Mouse (Mus musculus) hindbrain, embryonic 12.5 days (tissue): ENCODE data around the gene Fam217a. TPM values are rescaled to one million over a fixed set of nuclear protein-coding genes. Genes with fewer than 3 reads are reported as not detected.
"Not testable (repeated sequence)": the region's sequence is repeated elsewhere in the genome, so short reads cannot be mapped to it uniquely, and the experiment has no call there.

Experiments
- ATAC-seq: fragments of 200-750 bp; cut with Nextera tagmentation; 2 replicates; pipeline ENCODE4 v1.8.0; 2017; ENCODE audit warnings: moderate TSS enrichment; ENCODE audit not compliant: low FRiP score
- H3K27ac ChIP-seq: fragments of 300-500 bp; sonication (generic); 2 replicates; pipeline ENCODE4 v1.5.1; 2016; ENCODE audit warnings: mild to moderate bottlenecking
- H3K27me3 ChIP-seq: fragments of 300-500 bp; sonication (generic); 2 replicates; pipeline ENCODE4 v1.6.1; 2016; ENCODE audit warnings: mild to moderate bottlenecking
- H3K36me3 ChIP-seq: fragments of 300-500 bp; sonication (generic); 2 replicates; pipeline ENCODE4 v1.6.1; 2016; ENCODE audit warnings: mild to moderate bottlenecking
- H3K4me1 ChIP-seq: fragments of 300-500 bp; sonication (generic); 2 replicates; pipeline ENCODE4 v1.6.1; 2016
- H3K4me2 ChIP-seq: fragments of 300-500 bp; sonication (generic); replicated peaks from 2 replicates; pipeline ENCODE4 v1.6.1; 2016; ENCODE audit warnings: mild to moderate bottlenecking
- H3K4me3 ChIP-seq: fragments of 300-500 bp; sonication (generic); 2 replicates; pipeline ENCODE4 v1.5.1; 2016; ENCODE audit warnings: mild to moderate bottlenecking
- H3K9ac ChIP-seq: fragments of 300-500 bp; sonication (generic); 2 replicates; pipeline ENCODE4 v1.6.1; 2016; ENCODE audit warnings: mild to moderate bottlenecking, moderate library complexity
- H3K9me3 ChIP-seq: fragments of 300-500 bp; sonication (generic); replicated peaks from 2 replicates; pipeline ENCODE4 v1.6.1; 2016; ENCODE audit warnings: mild to moderate bottlenecking
- WGBS: fragments of 180-500 bp; shearing (Covaris S2); methylation state at CpG from one replicate; pipeline ENCODE4 v1.1.7; 2016; 5-methylcytosine and 5-hydroxymethylcytosine counted together
- polyA plus RNA-seq: library from polyadenylated mRNA; unstranded; fragments of >200 nt; fragmentation: Nextera tagmentation; extraction: Ambion mirVana; gene quantifications from 2 replicates; pipeline ENCODE4 v1.2.1, GENCODE M21; 2016

Fam217a gene
- polyA plus RNA-seq, 1 experiment from 2014 or later, result 1.5 TPM

DNA sequence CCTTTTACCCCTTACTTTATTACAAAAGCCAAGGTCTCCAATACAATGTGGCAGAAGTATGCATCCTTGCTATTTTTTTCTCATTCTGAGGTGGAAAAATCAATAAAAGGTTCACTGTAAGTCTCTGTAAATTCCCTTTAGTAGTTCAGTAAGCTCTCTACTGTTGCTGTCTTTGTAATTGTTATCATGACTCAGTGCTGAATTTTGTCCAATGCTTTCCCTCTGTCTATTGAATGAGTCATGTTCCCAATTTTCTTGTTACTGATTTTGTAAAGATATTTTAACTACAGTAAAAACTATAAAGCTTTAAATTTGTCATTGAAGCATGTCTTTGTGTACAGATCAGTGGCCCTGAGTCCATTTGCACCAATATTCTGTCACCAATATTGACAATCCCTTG is 18.3 kb upstream of the Fam217a start:
- Histone ChIP-seq H3K9me3 (no peaks in the 10 kb centered on the region), H3K4me2 (no peak overlapping the region), H3K27me3 (no peaks in the 10 kb centered on the region), H3K4me1 (no peaks in the 10 kb centered on the region), H3K4me3 (no peak overlapping the region), H3K27ac (no peak overlapping the region), H3K36me3 (no peaks in the 10 kb centered on the region), H3K9ac (no peak overlapping the region)
- ATAC-seq, result no peak

GRCm38 (mm10) chr13:34934931-34935644 is 11.0 kb upstream of the Fam217a start:
- H3K9me3 ChIP-seq, result no peaks in the 10 kb centered on the region
- no peak overlapping the region for H3K9ac ChIP-seq
- H3K4me1 ChIP-seq, result no peaks in the 10 kb centered on the region
- H3K36me3 ChIP-seq, result no peaks in the 10 kb centered on the region
- no peak overlapping the region for H3K4me3 ChIP-seq
- no peak overlapping the region for H3K27ac ChIP-seq
- WGBS, result 83% methylated on average over 10 of the region's 10 CpGs
- ATAC-seq, result no peak
- no peak overlapping the region for H3K4me2 ChIP-seq
- no peaks in the 10 kb centered on the region for H3K27me3 ChIP-seq

GRCm38 (mm10) chr13:34916520-34917167 is 7.5 kb downstream of the Fam217a start:
- H3K4me3 ChIP-seq, result peak overlapping the region; percentile 26

GRCm38 (mm10) chr13:34914614-34915013 is 9.5 kb downstream of the Fam217a start:
- Histone ChIP-seq H3K4me1 (0 out of 2 replicates have a peak, but pooled peaks cover 4% of the 10 kb centered on the region), H3K4me2 (no peak overlapping the region), H3K27me3 (no peaks in the 10 kb centered on the region), H3K9me3 (no peaks in the 10 kb centered on the region), H3K4me3 (no peak overlapping the region), H3K36me3 (no peaks in the 10 kb centered on the region), H3K27ac (no peak overlapping the region), H3K9ac (no peak overlapping the region)
- ATAC-seq, result no peak
- WGBS, result 83% methylated on average over 9 of the region's 9 CpGs

More at GRCm38 (mm10) chr13:34916520-34917167, 7.5 kb downstream of the Fam217a start:
- Histone ChIP-seq H3K27ac (no peak overlapping the region), H3K9me3 (no peaks in the 10 kb centered on the region), H3K27me3 (no peaks in the 10 kb centered on the region), H3K4me1 (0 out of 2 replicates have a peak, but pooled peaks cover 4% of the 10 kb centered on the region), H3K9ac (no peak overlapping the region), H3K4me2 (peak overlapping the region; percentile 53), H3K36me3 (no peaks in the 10 kb centered on the region)
- no peak for ATAC-seq
- WGBS, result 23% methylated on average over 37 of the region's 37 CpGs

DNA sequence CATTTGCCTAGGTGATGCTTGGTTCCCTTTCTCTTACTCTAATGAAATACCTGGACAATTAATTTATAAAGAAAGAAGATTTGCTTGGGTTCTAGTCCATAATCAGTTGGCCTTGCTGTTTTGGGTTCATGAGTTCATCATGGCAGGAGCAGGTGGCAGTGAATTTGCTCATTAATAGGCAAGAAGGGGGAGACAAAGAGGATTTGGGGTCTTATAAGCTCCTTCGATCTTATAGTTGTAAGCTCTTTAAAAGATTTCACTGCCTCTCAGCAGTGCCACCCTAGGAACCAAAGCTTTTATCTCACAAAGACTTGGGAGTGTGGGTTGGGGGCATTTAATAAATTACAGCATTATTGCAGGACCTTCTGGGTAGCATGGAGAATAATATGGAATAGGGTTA is 31.2 kb downstream of the Fam217a start:
- Histone ChIP-seq H3K9ac (no peak overlapping the region), H3K27me3 (no peaks in the 10 kb centered on the region), H3K4me2 (no peak overlapping the region), H3K27ac (no peak overlapping the region), H3K36me3 (peaks cover 81% of the 10 kb centered on the region), H3K9me3 (no peaks in the 10 kb centered on the region), H3K4me1 (no peaks in the 10 kb centered on the region), H3K4me3 (no peak overlapping the region)
- 97% methylated on average over 1 of the region's 1 CpGs for WGBS
- ATAC-seq, result no peak

- no peaks in the 10 kb centered on the region for H3K27me3 ChIP-seq
- peak overlapping the region; percentile 97 for H3K9ac ChIP-seq
- 0 out of 2 replicates have a peak, but pooled peaks cover 3% of the 10 kb centered on the region for H3K36me3 ChIP-seq
- H3K4me3 ChIP-seq, result peak overlapping the region; percentile 94
- ATAC-seq, result no peak
- H3K4me1 ChIP-seq, result peaks cover 30% of the 10 kb centered on the region
- no peak overlapping the region for H3K27ac ChIP-seq
- peak overlapping the region; percentile 73 for H3K4me2 ChIP-seq
- WGBS, result 7% methylated on average over 3 of the region's 3 CpGs
- H3K9me3 ChIP-seq, result no peaks in the 10 kb centered on the region
Observed at GRCm38 (mm10) chr13:34876481-34876880, 47.6 kb downstream of the Fam217a start.

DNA sequence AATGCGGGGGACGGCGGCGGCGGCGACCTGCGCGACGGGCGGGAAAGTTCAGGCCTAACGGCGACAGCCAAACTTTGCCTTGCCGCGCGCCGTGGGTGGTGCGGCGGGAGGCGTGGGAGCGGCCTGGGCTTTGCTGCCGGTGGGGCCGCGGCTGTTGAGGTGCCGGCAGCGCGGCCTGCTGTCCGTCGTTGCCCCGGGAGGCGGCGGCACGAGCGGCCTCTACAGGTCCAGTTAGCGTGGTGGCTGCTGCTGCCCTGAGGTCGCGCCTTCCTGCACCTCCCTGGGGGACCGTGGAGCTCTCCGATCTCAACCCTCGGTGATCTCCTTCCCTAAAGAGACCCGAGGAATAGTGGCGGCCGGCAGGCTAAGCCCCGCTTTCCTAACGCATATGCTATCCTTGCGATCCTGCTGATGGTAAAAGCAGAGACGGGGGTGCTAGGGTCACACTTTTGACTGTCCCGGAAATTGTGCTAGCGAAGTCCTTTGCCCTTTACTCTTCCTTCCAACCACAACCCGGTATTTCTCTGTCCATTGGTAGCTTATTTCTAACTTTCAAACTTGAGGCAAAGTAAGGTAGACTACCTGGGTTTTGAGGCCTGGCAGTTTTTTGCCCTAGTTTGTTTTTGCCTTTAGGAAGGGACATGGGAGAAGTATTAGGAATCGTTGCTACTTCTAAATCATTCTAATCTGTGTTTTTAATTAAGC is 48.2 kb downstream of the Fam217a start:
- WGBS, result under 1% methylated on average over 37 of the region's 50 CpGs
- no peaks in the 10 kb centered on the region for H3K27me3 ChIP-seq

GRCm38 (mm10) chr13:34875166-34875710 is 48.9 kb downstream of the Fam217a start, which contains the start of gene Prpf4b:
Gene Prpf4b, plus strand, starts transcription at chr13:34875302.
- H3K4me1 ChIP-seq, result peaks cover 30% of the 10 kb centered on the region
- WGBS, result under 1% methylated on average over 39 of the region's 40 CpGs
- 0 out of 2 replicates have a peak, but pooled peaks cover 3% of the 10 kb centered on the region for H3K36me3 ChIP-seq

More for the DNA sequence above, 48.2 kb downstream of the Fam217a start:
- Histone ChIP-seq H3K9ac (peak overlapping the region; percentile 97), H3K4me3 (peak overlapping the region; percentile 94), H3K9me3 (no peaks in the 10 kb centered on the region), H3K36me3 (0 out of 2 replicates have a peak, but pooled peaks cover 3% of the 10 kb centered on the region), H3K4me1 (peaks cover 30% of the 10 kb centered on the region), H3K4me2 (peak overlapping the region; percentile 73), H3K27ac (peak overlapping the region; percentile 99)
- ATAC-seq, result peak; percentile 27; the same call in 1 of the 2 replicates

DNA sequence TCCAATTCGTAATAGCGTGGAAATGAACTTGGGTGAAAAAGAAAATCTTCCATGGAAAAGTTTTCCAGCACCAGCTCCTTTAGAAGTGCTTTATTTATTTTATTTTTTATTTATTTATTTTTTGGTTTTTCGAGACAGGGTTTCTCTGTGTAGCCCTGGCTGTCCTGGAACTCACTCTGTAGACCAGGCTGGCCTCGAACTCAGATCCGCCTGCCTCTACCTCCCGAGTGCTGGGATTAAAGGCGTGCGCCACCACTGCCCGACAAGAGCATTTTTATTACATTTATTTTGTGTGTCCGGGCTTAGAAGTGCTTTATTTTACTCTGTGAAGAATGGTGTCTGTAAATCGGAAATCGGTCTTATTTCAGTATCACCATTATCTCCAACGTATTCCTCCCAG is 49.4 kb downstream of the Fam217a start:
- not testable (repeated sequence) for H3K27me3 ChIP-seq, H3K9me3 ChIP-seq, H3K36me3 ChIP-seq
- WGBS, result 20% methylated on average over 13 of the region's 13 CpGs
- H3K27ac ChIP-seq, result peak overlapping the region; percentile 99
- H3K4me3 ChIP-seq, result peak overlapping the region; percentile 94
- H3K4me1 ChIP-seq, result peaks cover 30% of the 10 kb centered on the region
- H3K4me2 ChIP-seq, result peak overlapping the region; percentile 73
- ATAC-seq, result peak; percentile 47
- H3K9ac ChIP-seq, result peak overlapping the region; percentile 97

More at GRCm38 (mm10) chr13:34875166-34875710, 48.9 kb downstream of the Fam217a start, which contains the start of gene Prpf4b:
- Histone ChIP-seq H3K9ac (peak within 1 kb of the TSS; percentile 97), H3K27ac (peak within 1 kb of the TSS; percentile 99), H3K27me3 (no peaks in the 10 kb centered on the region), H3K9me3 (no peaks in the 10 kb centered on the region), H3K4me2 (peak within 1 kb of the TSS; percentile 73), H3K4me3 (peak within 1 kb of the TSS; percentile 94)
- peak; percentile 81 for ATAC-seq

- Histone ChIP-seq H3K27me3 (no peaks in the 10 kb centered on the region), H3K4me1 (peaks cover 27% of the 10 kb centered on the region), H3K4me2 (peak overlapping the region; percentile 73), H3K36me3 (no peaks in the 10 kb centered on the region), H3K27ac (peak overlapping the region; percentile 99), H3K9ac (peak overlapping the region; percentile 65), H3K4me3 (peak overlapping the region; percentile 94), H3K9me3 (no peaks in the 10 kb centered on the region)
- ATAC-seq, result peak; percentile 91
- 3% methylated on average over 45 of the region's 45 CpGs for WGBS
Observed at GRCm38 (mm10) chr13:34873801-34874681, 50.1 kb downstream of the Fam217a start.
